Mouse (Mus musculus): ENCODE results near the gene P3h3. TPM values are rescaled to one million over a fixed set of nuclear protein-coding genes. Genes with fewer than 3 reads are reported as not detected.

The P3h3 gene
- polyA plus RNA-seq (2017; shearing (Covaris generic)), result not detected

DNA sequence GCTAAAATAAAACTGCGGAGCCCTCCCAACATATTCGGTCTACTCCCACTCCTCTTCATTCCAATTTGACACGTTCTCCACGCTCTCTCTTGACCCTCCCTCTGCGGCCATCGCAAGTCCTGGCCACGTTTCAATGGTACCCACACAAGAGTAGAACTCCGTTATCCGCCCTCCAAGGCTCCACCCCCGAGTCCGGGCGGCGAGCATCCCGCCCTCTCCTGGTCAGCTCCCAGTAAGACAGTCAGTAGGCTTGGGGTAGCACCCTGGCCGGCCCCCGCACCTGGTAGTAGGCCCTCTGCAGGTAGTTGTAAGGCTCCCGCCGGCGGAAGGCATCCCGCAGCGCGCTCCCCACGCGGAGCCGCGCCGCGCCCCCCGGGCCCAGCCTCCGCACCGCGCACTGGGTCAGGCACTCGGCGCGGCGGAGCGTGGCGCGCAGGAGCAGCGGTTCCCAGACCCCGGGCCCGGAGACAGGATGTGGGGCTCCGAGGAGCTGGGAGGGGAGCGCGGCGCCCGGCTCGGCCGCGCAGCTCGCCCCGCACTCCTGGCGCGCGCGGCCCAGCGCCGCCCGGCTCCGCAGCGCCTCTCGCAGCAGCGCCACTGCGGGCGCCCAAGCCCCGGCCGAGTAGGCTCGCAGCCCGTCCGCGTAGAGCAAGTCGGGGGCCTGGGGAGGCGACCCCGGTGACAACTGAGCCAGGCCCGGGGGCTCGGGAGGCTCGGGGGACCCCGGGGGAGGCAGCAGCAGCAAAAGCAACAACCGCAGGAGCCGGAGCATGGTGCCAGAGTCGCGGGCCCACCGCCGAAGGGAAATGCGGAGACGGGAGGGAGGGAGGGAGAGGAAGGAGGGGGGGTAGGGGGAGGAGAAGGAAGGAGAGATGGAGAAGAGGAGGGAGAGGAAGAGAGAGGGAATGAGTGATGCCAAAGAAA lies at the start of gene P3h3:
TSS of gene P3h3 (minus strand) at position 837 of the 924 bp plus-strand sequence.

DNA sequence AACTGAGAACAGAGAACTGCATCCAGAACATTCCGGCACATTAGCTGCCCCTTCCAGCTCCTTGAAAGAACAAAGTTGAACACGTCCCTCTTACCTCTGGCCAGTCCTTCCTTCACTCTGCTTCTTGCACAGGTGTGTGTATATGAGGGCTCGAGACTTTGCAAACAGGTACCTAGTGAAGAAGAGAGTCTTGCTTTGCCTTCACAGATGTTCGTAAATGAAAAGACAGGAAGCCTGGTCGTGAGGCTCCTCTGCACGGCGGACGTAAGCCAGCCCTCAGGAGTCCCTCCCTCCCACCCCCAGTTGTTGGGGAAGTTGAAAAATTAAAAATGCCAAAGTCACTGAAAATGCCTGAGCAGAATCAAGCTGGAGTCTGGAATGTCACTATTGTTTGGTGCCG lies 30.4 kb upstream of the P3h3 start, which contains the start of gene Cd4:
TSS of gene Cd4 (minus strand) at position 236 of the 400 bp plus-strand sequence.

DNA sequence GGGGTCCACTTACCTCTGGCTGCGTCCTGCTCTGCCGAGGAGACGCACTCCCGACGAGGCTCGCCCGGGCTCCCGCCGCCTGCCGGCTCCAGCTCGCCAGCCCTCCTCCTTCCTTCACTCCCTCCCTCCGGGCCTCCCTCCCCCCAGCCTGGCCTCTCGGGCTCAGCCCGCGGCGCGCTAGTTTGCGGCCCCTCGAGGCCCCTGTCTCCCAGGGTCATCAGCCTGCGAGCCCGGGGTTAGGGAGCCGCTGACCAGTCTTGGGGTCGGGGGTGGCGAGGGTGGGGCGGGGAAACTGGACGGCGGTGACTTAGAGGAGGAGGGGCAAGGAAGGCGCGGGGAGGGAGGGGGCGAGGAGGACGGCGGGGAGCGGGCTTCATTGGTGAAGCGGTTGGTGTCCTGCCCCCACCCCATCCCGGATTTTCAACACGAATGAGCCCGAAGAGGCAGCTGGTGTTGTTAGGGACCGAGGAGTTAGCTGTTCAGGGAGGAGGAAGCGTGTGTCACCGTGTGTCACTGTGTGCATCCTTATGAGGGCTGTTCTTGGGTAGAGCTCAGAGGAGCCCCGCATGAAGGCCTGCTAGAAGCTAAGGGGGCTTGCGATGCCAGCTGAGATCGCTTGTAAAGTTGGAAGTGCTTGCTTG lies 6.2 kb upstream of the P3h3 start, which contains the start of gene Gpr162:
TSS of gene Gpr162 (minus strand) at position 326 of the 641 bp plus-strand sequence.

DNA sequence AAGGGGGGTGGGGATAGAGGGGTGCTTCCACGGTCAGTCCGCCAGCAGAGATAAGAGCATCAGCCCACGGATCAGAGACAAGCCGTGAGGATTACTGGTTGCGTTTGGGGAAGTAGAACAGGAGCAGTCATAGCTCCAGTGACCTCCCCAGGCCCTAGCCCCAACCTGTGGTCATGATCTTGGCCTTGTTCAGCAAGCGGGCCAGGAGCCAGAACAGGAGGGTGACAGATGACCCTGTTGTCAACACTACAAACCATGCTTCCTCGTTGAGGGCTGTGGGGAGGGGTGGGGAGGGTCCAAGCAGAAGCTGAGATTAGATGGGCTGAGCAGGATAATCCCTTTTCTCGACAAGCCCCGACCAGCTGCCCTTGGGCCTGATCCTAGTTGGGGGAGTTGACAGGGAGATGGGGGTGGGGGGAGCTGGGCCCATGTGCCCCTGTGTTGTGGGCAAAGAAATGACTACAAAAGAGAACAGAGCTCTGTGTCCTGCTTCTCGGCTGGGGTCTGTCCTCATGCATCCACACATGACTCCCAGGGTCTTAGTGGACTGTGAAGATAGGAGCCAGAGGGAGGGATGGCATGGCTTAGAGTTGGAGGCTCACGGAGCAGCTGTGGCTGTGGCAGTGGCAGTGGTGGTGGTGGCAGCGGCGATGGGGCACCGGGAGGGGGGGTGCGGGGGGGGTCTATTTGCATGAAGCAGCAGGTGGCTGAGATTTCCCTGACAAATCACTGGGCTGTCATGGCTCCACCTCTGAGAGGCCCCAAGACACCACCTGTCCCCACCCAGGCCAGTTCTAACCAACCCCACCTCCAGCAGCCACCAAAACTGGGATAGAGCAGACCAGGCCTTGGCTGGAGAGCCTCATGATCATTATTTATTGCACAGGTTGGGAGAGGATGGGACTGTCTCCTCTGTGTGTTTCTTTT lies 17.0 kb downstream of the P3h3 start, which contains the start of gene Gnb3:
TSS of gene Gnb3 (minus strand) at position 35 of the 927 bp plus-strand sequence.

DNA sequence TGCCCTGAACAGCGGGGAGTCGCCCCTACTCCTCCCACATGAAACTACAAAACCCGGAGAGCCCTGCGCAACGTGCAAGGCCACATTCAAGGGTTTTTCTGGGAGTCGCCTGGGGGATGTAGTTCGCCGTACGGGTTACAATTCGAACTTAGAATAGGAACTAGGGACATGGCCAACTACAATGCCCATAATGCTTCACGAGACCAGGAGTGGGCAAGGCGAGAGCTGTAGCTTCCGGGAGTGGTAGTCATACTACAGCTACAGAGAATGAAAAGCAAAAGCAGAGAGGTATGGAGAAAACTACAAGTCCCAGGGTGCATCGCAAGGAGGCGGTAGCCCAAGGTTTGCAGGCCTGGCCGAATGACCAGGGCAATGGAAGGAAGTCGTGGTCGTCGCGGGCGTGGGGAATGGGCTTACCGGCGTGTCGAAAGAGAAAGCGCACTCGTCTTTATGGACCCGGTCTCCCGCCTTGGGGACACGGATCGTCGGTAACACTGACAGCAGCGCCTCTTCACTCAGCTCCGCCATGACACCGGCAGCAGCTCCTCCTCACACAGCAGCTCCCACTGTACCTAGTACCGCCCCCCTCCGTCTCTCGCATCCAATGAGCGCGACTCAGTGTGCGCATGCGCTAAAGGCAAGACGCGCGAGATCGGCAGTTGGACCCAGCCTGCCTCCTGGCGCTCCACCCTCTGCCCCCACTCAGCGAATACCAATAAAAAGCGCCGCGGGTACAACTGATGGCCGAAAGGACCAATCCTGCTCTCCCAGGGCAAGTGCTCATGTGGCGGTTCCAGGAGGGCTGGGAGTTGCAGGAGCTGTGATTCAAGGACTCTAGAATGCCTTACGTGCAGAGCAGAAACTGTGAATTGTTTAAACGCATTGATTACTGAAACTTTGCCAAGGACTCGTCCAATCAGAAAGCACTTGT lies 28.4 kb downstream of the P3h3 start, which contains the start of the genes Usp5 and Cdca3:
TSS of gene Usp5 (minus strand) at position 617 of the 931 bp plus-strand sequence.
TSS of gene Cdca3 (plus strand) at position 680 of the 931 bp plus-strand sequence.

DNA sequence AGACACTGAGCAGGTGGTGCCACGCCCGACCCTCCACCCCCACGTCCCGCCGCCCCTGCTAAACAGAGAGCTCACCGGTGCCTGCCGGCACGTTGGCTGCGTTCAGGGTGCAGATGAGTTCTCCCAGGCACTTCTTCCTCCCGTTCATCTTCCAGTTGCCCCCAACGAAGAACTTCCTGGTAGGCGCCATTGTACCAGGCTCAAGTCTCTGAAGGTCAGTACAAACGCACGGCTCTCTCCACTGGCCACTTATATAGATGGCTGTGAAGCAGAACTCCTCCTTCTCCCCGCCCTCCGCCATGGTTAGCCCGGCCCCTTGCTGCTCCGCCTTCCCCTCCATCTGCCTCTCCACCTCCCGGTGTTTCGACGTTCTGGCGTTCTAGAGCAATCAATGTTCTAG lies 43.6 kb downstream of the P3h3 start, which contains the start of gene Tpi1:
TSS of gene Tpi1 (minus strand) at position 364 of the 400 bp plus-strand sequence.

DNA sequence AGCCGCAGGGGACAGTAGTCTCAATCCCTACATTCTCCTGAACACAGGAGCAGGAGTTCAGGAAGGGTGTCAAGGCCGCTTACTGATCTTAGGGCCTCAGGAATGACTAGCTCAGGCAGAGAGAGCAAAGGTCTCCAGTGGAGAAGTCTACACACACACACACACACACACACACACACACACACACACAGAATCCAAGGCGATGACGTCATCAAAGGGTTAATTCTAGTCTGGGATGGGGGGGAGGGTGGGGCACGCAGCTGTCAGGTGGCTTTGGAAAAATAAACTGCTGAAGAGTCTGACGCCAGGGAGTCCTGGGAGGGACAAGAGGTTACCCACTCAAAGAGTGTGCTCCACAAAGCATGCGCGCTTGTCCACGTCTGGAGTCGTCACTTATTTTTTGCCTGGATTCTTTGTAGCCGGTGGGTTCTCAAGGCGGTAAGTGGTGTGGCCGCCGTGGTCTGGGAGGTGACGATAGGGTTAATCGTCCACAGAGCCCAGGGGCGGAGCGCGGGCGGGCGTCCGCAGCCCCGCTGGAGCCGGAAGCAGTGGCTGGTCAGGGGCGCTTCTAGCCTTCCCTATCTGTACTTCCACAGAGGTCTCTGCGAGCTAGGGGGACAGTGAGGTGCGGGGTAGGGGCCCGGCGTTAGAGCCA lies 49.1 kb downstream of the P3h3 start, which contains the start of gene Spsb2:
TSS of gene Spsb2 (plus strand) at position 304 of the 655 bp plus-strand sequence.

Other genes with a start within 250 kb of the P3h3 start
- gene C1s2, start 221.7 kb downstream of the P3h3 start, polyA plus RNA-seq (2017; shearing (Covaris generic)), result not detected
- 27.3 TPM for gene Lpcat3, start 194.7 kb downstream of the P3h3 start, polyA plus RNA-seq (2017; shearing (Covaris generic))
- 299 TPM for gene Emg1, start 145.6 kb downstream of the P3h3 start, polyA plus RNA-seq (2017; shearing (Covaris generic))
- gene Phb2, start 145.4 kb downstream of the P3h3 start, polyA plus RNA-seq (2017; shearing (Covaris generic)), result 137 TPM
- gene Ptpn6, start 119.0 kb downstream of the P3h3 start, polyA plus RNA-seq (2017; shearing (Covaris generic)), result 230 TPM
- 313 TPM for gene Grcc10, start 116.4 kb downstream of the P3h3 start, polyA plus RNA-seq (2017; shearing (Covaris generic))
- gene Gm45234, start 101.7 kb downstream of the P3h3 start, polyA plus RNA-seq (2017; shearing (Covaris generic)), result 0.44 TPM
- 21.5 TPM for gene Atn1, start 101.2 kb downstream of the P3h3 start, polyA plus RNA-seq (2017; shearing (Covaris generic))
- gene Eno2, start 88.1 kb downstream of the P3h3 start, polyA plus RNA-seq (2017; shearing (Covaris generic)), result 4.5 TPM
- gene Lrrc23, start 78.0 kb downstream of the P3h3 start, polyA plus RNA-seq (2017; shearing (Covaris generic)), result 3.9 TPM
- gene Spsb2, start 49.1 kb downstream of the P3h3 start, polyA plus RNA-seq (2017; shearing (Covaris generic)), result 3.3 TPM
- 109 TPM for gene Tpi1, start 43.5 kb downstream of the P3h3 start, polyA plus RNA-seq (2017; shearing (Covaris generic))
- gene Usp5, start 28.3 kb downstream of the P3h3 start, polyA plus RNA-seq (2017; shearing (Covaris generic)), result 69.3 TPM
- 2.5 TPM for gene Cdca3, start 28.2 kb downstream of the P3h3 start, polyA plus RNA-seq (2017; shearing (Covaris generic))
- gene Gnb3, start 17.5 kb downstream of the P3h3 start, polyA plus RNA-seq (2017; shearing (Covaris generic)), result not detected
- gene Gpr162, start 6.2 kb upstream of the P3h3 start, polyA plus RNA-seq (2017; shearing (Covaris generic)), result not detected
- gene Cd4, start 30.5 kb upstream of the P3h3 start, polyA plus RNA-seq (2017; shearing (Covaris generic)), result 653 TPM
- gene Lag3, start 54.0 kb upstream of the P3h3 start, polyA plus RNA-seq (2017; shearing (Covaris generic)), result 0.87 TPM
- gene Ptms, start 62.4 kb upstream of the P3h3 start, polyA plus RNA-seq (2017; shearing (Covaris generic)), result 4.7 TPM
- 116 TPM for gene Mlf2, start 73.6 kb upstream of the P3h3 start, polyA plus RNA-seq (2017; shearing (Covaris generic))
- 39.3 TPM for gene Cops7a, start 107.8 kb upstream of the P3h3 start, polyA plus RNA-seq (2017; shearing (Covaris generic))
- 0.96 TPM for gene Pianp, start 138.9 kb upstream of the P3h3 start, polyA plus RNA-seq (2017; shearing (Covaris generic))
- 60.2 TPM for gene Zfp384, start 151.4 kb upstream of the P3h3 start, polyA plus RNA-seq (2017; shearing (Covaris generic))
- 54.7 TPM for gene Ing4, start 182.0 kb upstream of the P3h3 start, polyA plus RNA-seq (2017; shearing (Covaris generic))
- 6.5 TPM for gene Acrbp, start 191.9 kb upstream of the P3h3 start, polyA plus RNA-seq (2017; shearing (Covaris generic))
- gene Lpar5, start 210.2 kb upstream of the P3h3 start, polyA plus RNA-seq (2017; shearing (Covaris generic)), result 10.5 TPM
- gene Chd4, start 238.2 kb upstream of the P3h3 start, polyA plus RNA-seq (2017; shearing (Covaris generic)), result 52.2 TPM